Mouse (Mus musculus): ENCODE measurements around the gene Disp3.

Disp3 gene

GRCm38 (mm10) chr4:148291080-148291479, 3.3 kb upstream of the Disp3 start:
- no peak for DNase-seq (ENCODE audit: low spot score in 2 of 2)

- DNase-seq (ENCODE audit: low spot score in 2 of 2) = peak; percentile 88 to 92
These were observed 337 bp upstream of the Disp3 start for GRCm38 (mm10) chr4:148288055-148288549.

- DNase-seq (ENCODE audit: low spot score in 2 of 2) = no peak
These were observed 724 bp downstream of the Disp3 start for GRCm38 (mm10) chr4:148287041-148287440.

- DNase-seq (ENCODE audit: low spot score in 2 of 2) = peak; percentile 57 to 64
These were observed 1.3 kb downstream of the Disp3 start for GRCm38 (mm10) chr4:148286226-148287031.

GRCm38 (mm10) chr4:148284219-148284618, 3.5 kb downstream of the Disp3 start:
- DNase-seq (ENCODE audit: low spot score in 2 of 2) = peak in 1 of 2 experiments; percentile 37

GRCm38 (mm10) chr4:148276816-148277491, 10.8 kb downstream of the Disp3 start:
- no peak for DNase-seq (ENCODE audit: low spot score in 2 of 2)

- DNase-seq (ENCODE audit: low spot score in 2 of 2) = no peak
These were observed 13.1 kb downstream of the Disp3 start for GRCm38 (mm10) chr4:148274671-148275070.

GRCm38 (mm10) chr4:148273229-148273628, 14.5 kb downstream of the Disp3 start:
- DNase-seq (ENCODE audit: low spot score in 2 of 2) = no peak

- DNase-seq (ENCODE audit: low spot score in 2 of 2) = no peak
These were observed 16.1 kb downstream of the Disp3 start for GRCm38 (mm10) chr4:148271656-148272055.

GRCm38 (mm10) chr4:148266973-148267507, 20.7 kb downstream of the Disp3 start:
- DNase-seq (ENCODE audit: low spot score in 2 of 2) = no peak

- no peak for DNase-seq (ENCODE audit: low spot score in 2 of 2)
These were observed 27.8 kb downstream of the Disp3 start for GRCm38 (mm10) chr4:148259941-148260340.

GRCm38 (mm10) chr4:148249341-148249740, 38.4 kb downstream of the Disp3 start:
- DNase-seq (ENCODE audit: low spot score in 2 of 2) = peak in 1 of 2 experiments; percentile 40

- no peak for DNase-seq (ENCODE audit: low spot score in 2 of 2)
These were observed 47.4 kb downstream of the Disp3 start for GRCm38 (mm10) chr4:148240387-148240786.

- no peak for DNase-seq (ENCODE audit: low spot score in 2 of 2)
These were observed 48.2 kb downstream of the Disp3 start for GRCm38 (mm10) chr4:148239474-148240130.

- no peak for DNase-seq (ENCODE audit: low spot score in 2 of 2)
These were observed 48.8 kb downstream of the Disp3 start for GRCm38 (mm10) chr4:148238919-148239318.

GRCm38 (mm10) chr4:148238218-148238617, 49.5 kb downstream of the Disp3 start:
- no peak for DNase-seq (ENCODE audit: low spot score in 2 of 2)

GRCm38 (mm10) chr4:148236664-148237063, 51.1 kb downstream of the Disp3 start:
- no peak for DNase-seq (ENCODE audit: low spot score in 2 of 2)

- DNase-seq (ENCODE audit: low spot score in 2 of 2) = no peak
These were observed 54.7 kb downstream of the Disp3 start for GRCm38 (mm10) chr4:148233061-148233460.

GRCm38 (mm10) chr4:148232615-148233014, 55.1 kb downstream of the Disp3 start:
- DNase-seq (ENCODE audit: low spot score in 2 of 2) = no peak

GRCm38 (mm10) chr4:148232124-148232523, 55.6 kb downstream of the Disp3 start:
- DNase-seq (ENCODE audit: low spot score in 2 of 2) = no peak

- no peak for DNase-seq (ENCODE audit: low spot score in 2 of 2)
These were observed 58.1 kb downstream of the Disp3 start for GRCm38 (mm10) chr4:148229646-148230045.

- DNase-seq (ENCODE audit: low spot score in 2 of 2) = no peak
These were observed 64.8 kb downstream of the Disp3 start for GRCm38 (mm10) chr4:148222983-148223382.
